Mouse (Mus musculus) monocyte, adult 59 days (primary cell): Measurements from ENCODE around the gene Map7d2. TPM values are rescaled to one million over a fixed set of nuclear protein-coding genes. Genes with fewer than 3 reads are reported as not detected.

Source experiments
- total RNA-seq, 2 experiments: library from RNA; stranded (reverse); gene quantifications; one replicate each; pipeline ENCODE4 v1.2.4; 2023

Map7d2 gene
- total RNA-seq, result not detected

GRCm38 (mm10) chrX:159414130-159414828 lies at the start of gene Map7d2:
Gene Map7d2, plus strand, starts transcription at chrX:159414572.

GRCm38 (mm10) chrX:159371831-159372752 lies 42.3 kb upstream of the Map7d2 start, which contains the start of gene Eif1ax:
Gene Eif1ax, plus strand, starts transcription at chrX:159372178.

GRCm38 (mm10) chrX:159526388-159526787 lies 112.0 kb downstream of the Map7d2 start, which contains the start of gene Bclaf3:
Gene Bclaf3, plus strand, starts transcription at chrX:159526688.

Other genes starting within 250 kb of the Map7d2 start
- gene Rps6ka3, start 204.3 kb upstream of the Map7d2 start, total RNA-seq, result 10 to 100 TPM; 70.5 to 76.9 TPM
- 10 to 100 TPM; 37.4 to 39.0 TPM for gene Eif1ax, start 42.4 kb upstream of the Map7d2 start, total RNA-seq
- 10 to 100 TPM; 19.5 to 21.7 TPM for gene Bclaf3, start 112.1 kb downstream of the Map7d2 start, total RNA-seq
- 100 to 1,000 TPM; 153 to 168 TPM for gene Sh3kbp1, start 212.7 kb downstream of the Map7d2 start, total RNA-seq